In genomic region chr8:115708936-115709780, GRCm38 (mm10) we compare ENCODE assay signal across 8 mouse cellular contexts. TPM values are rescaled to one million over a fixed set of nuclear protein-coding genes. Genes with fewer than 3 reads are reported as not detected.
A peak's percentile ranks its signal among the peaks of the same experiment; 100 is the strongest.
DNase-seq lines count a peak whose midpoint lies in the region; ATAC-seq and TF ChIP-seq lines count a peak whose summit lies in the region.

No protein-coding gene starts in this region.

- H3K4me3 ChIP-seq in heart, adult 2 months, result peak overlapping the region; percentile 33
- 0 out of 2 replicates have a peak overlapping the region, but pooled peaks have one; percentile 9 for H3K4me3 ChIP-seq in limb, embryonic 11.5 days (ENCODE audit: low read depth, low read length)
- H3K4me3 ChIP-seq in midbrain, embryonic 15.5 days, result peak overlapping the region; percentile 74

- H3K27ac ChIP-seq in heart, adult 2 months, result no peak overlapping the region
- no peak overlapping the region for H3K27ac ChIP-seq in limb, embryonic 11.5 days (replicated peaks; ENCODE audit: low read depth, low read length)
- no peak overlapping the region for H3K27ac ChIP-seq in midbrain, embryonic 15.5 days

- no peaks in the 10 kb centered on the region for H3K9me3 ChIP-seq in limb, embryonic 11.5 days (ENCODE audit: control insufficient read depth, low read length)
- H3K9me3 ChIP-seq in midbrain, embryonic 15.5 days, result no peaks in the 10 kb centered on the region

- peak; percentile 85 for DNase-seq in adrenal gland, postnatal 14 days
- peak; percentile 85 for DNase-seq in embryo, embryonic 9.5 days (ENCODE audit: extremely low spot score)
- DNase-seq in heart, adult 2 months, result peak; percentile 67 to 74
- peak; percentile 93 for DNase-seq in kidney, adult 9 months
- DNase-seq in limb, embryonic 11.5 days (ENCODE audit: low spot score), result peak; percentile 93
- peak; percentile 24 to 77 for DNase-seq in spleen, postnatal 10 days (ENCODE audit: low spot score in 2 of 2)

- peak; percentile 77 for TF ChIP-seq CTCF in heart, adult 2 months (IDR thresholded peaks at IDR 0.05)

- no peaks in the 10 kb centered on the region for H3K36me3 ChIP-seq in heart, adult 2 months (ENCODE audit: control insufficient read depth, insufficient read depth, low read length)
- H3K36me3 ChIP-seq in limb, embryonic 11.5 days (ENCODE audit: control insufficient read depth, insufficient read depth, low read length), result no peaks in the 10 kb centered on the region
- no peaks in the 10 kb centered on the region for H3K36me3 ChIP-seq in midbrain, embryonic 15.5 days (replicated peaks)

- no peak overlapping the region for H3K9ac ChIP-seq in heart, adult 2 months (ENCODE audit: low read depth, low read length)
- no peak overlapping the region for H3K9ac ChIP-seq in limb, embryonic 11.5 days (ENCODE audit: low read length)
- H3K9ac ChIP-seq in midbrain, embryonic 15.5 days, result no peak overlapping the region

- under 1% methylated on average over 19 of the region's 19 CpGs for WGBS in heart, adult 2 months
- 2% methylated on average over 19 of the region's 19 CpGs for WGBS in limb, embryonic 11.5 days
- WGBS in midbrain, embryonic 15.5 days, result 1% methylated on average over 19 of the region's 19 CpGs

- peaks cover 4% of the 10 kb centered on the region for H3K27me3 ChIP-seq in heart, adult 2 months (ENCODE audit: control insufficient read depth, insufficient read depth, low read length)
- H3K27me3 ChIP-seq in limb, embryonic 11.5 days (ENCODE audit: control insufficient read depth, insufficient read depth, low read length), result peaks cover 10% of the 10 kb centered on the region; the same call in 1 of the 2 replicates
- peaks cover 12% of the 10 kb centered on the region for H3K27me3 ChIP-seq in midbrain, embryonic 15.5 days (replicated peaks)

- no peak for TF ChIP-seq POLR2A in heart, adult 2 months (IDR thresholded peaks at IDR 0.05; ENCODE audit: insufficient read depth, low read depth, low read length)

- peak overlapping the region; percentile 88 for H3K4me2 ChIP-seq in limb, embryonic 11.5 days (ENCODE audit: low read depth, severe bottlenecking)
- peak overlapping the region; percentile 94 for H3K4me2 ChIP-seq in midbrain, embryonic 15.5 days

- H3K79me2 ChIP-seq in heart, adult 2 months (replicated peaks; ENCODE audit: control insufficient read depth, insufficient read depth, low read length), result no peaks in the 10 kb centered on the region

- no peaks in the 10 kb centered on the region for H3K4me1 ChIP-seq in heart, adult 2 months (ENCODE audit: control insufficient read depth, insufficient read depth, low read length)
- H3K4me1 ChIP-seq in limb, embryonic 11.5 days (ENCODE audit: control insufficient read depth, insufficient read depth, low read length), result 0 out of 2 replicates have a peak, but pooled peaks cover 5% of the 10 kb centered on the region
- H3K4me1 ChIP-seq in midbrain, embryonic 15.5 days, result peaks cover 39% of the 10 kb centered on the region

- TF ChIP-seq EP300 in heart, adult 2 months (IDR thresholded peaks at IDR 0.05; ENCODE audit: insufficient read depth, low read depth, low read length), result no peak

- ATAC-seq in limb, embryonic 11.5 days (ENCODE audit: insufficient number of reproducible peaks, low FRiP score, low TSS enrichment, low read depth), result no peak
- no peak for ATAC-seq in midbrain, embryonic 15.5 days (replicated peaks)
- ATAC-seq in granulocyte monocyte progenitor cell, adult 5-6 weeks (replicated peaks; ENCODE audit: poor library complexity, severe bottlenecking), result no peak

- intact Hi-C loops in heart, adult 2 months (cut with DNase I), result loop anchor here (1.0 to 5.0 kb wide), 6 partner anchors 307 to 1257 kb away; no protein-coding TSS in a partner anchor

RNA-seq across cellular contexts. Expression of gene Maf, which starts 1.6 kb away (rescaled TPM):
- total RNA-seq in adrenal gland, postnatal 14 days (2021), result 20.5 and 27.0 TPM in 2 replicates
- 1 to 10 TPM; 7.8 to 8.6 TPM for total RNA-seq in heart, adult 2 months (2021)
- 2.7 and 2.9 TPM in 2 replicates for polyA plus RNA-seq in heart, adult 2 months (2012; rRNA removed)
- polyA plus RNA-seq in limb, embryonic 11.5 days (2014; fragmentation: Nextera tagmentation; extraction: Ambion mirVana), result 2.0 and 2.1 TPM in 2 replicates
- polyA plus RNA-seq in midbrain, embryonic 15.5 days (2015; fragmentation: Nextera tagmentation; extraction: Ambion mirVana), result 7.0 and 7.5 TPM in 2 replicates
- not detected in 2 replicates for total RNA-seq in granulocyte monocyte progenitor cell, adult 5-6 weeks (2014; fragmentation: Nextera tagmentation)
- 0.15 and 0.34 TPM in 2 replicates for total RNA-seq in granulocyte monocyte progenitor cell, adult 5-6 weeks (2017)

Comparison
In these comparisons a context has a peak if more than half of its experiments do, and no peak if none do; other contexts are left out.
1. H3K4me3 ChIP-seq: peak in every context shown above with its lines; median percentile 74 in midbrain, embryonic 15.5 days; 33 in heart, adult 2 months; 9 in limb, embryonic 11.5 days.
2. RNA of gene Maf, which starts 1.6 kb away (total RNA-seq): 20.5 to 27.0 TPM in adrenal gland, postnatal 14 days and 7.8 to 8.6 TPM in heart, adult 2 months; 0.15 to 0.34 TPM in granulocyte monocyte progenitor cell, adult 5-6 weeks; every median in the first group is over 4 times any median in the second.
3. Peak in every context shown above with its lines, with median percentiles within 50 percentile points of each other: DNase-seq.